Mouse (Mus musculus) heart, adult 18-20 months (tissue): ENCODE data around the gene Cacna1d. TPM values are rescaled to one million over a fixed set of nuclear protein-coding genes. Genes with fewer than 3 reads are reported as not detected.

Experiments used
- DNase-seq, 2 experiments: peaks; one replicate each; pipeline ENCODE4 v3.0.0; 2021 to 2022; ENCODE audit warnings: mixed read lengths in 1 of 2
- total RNA-seq, 2 experiments: library from RNA; stranded (reverse); gene quantifications; 2 replicates each; pipeline ENCODE4 v1.2.3; 2021

Cacna1d gene
- total RNA-seq, 2 experiments from 2014 or later, result 1.7 to 2.0 TPM

GRCm38 (mm10) chr14:30204526-30204925 is 286.7 kb downstream of the Cacna1d start:
- no peak for DNase-seq

GRCm38 (mm10) chr14:30200310-30200709 is 290.9 kb downstream of the Cacna1d start:
- no peak for DNase-seq

- DNase-seq, result no peak
Observed at GRCm38 (mm10) chr14:30198882-30199281, 292.4 kb downstream of the Cacna1d start.

GRCm38 (mm10) chr14:30198116-30198515 is 293.1 kb downstream of the Cacna1d start:
- no peak for DNase-seq

GRCm38 (mm10) chr14:30196959-30197358 is 294.3 kb downstream of the Cacna1d start:
- DNase-seq, result no peak

GRCm38 (mm10) chr14:30196235-30196634 is 295.0 kb downstream of the Cacna1d start:
- DNase-seq, result peak; percentile 38 to 55

GRCm38 (mm10) chr14:30190308-30190971 is 300.8 kb downstream of the Cacna1d start:
- DNase-seq, result no peak

GRCm38 (mm10) chr14:30185616-30186274 is 305.5 kb downstream of the Cacna1d start:
- no peak for DNase-seq

- no peak for DNase-seq
Observed at GRCm38 (mm10) chr14:30184445-30185152, 306.7 kb downstream of the Cacna1d start.

GRCm38 (mm10) chr14:30184013-30184412 is 307.2 kb downstream of the Cacna1d start:
- DNase-seq, result no peak

GRCm38 (mm10) chr14:30182624-30183524 is 308.4 kb downstream of the Cacna1d start:
- no peak for DNase-seq

- no peak for DNase-seq
Observed at GRCm38 (mm10) chr14:30178306-30178705, 312.9 kb downstream of the Cacna1d start.

- peak; percentile 49 to 61 for DNase-seq
Observed at GRCm38 (mm10) chr14:30177850-30178249, 313.4 kb downstream of the Cacna1d start.

GRCm38 (mm10) chr14:30175362-30175761 is 315.9 kb downstream of the Cacna1d start:
- DNase-seq, result no peak

- peak; percentile 14 to 24 for DNase-seq
Observed at GRCm38 (mm10) chr14:30172821-30173755, 318.2 kb downstream of the Cacna1d start.

GRCm38 (mm10) chr14:30171593-30171992 is 319.7 kb downstream of the Cacna1d start:
- DNase-seq, result no peak

GRCm38 (mm10) chr14:30171008-30171407 is 320.2 kb downstream of the Cacna1d start:
- DNase-seq, result no peak

GRCm38 (mm10) chr14:30169455-30169854 is 321.8 kb downstream of the Cacna1d start:
- DNase-seq, result no peak

- DNase-seq, result no peak
Observed at GRCm38 (mm10) chr14:30168902-30169301, 322.4 kb downstream of the Cacna1d start.

- no peak for DNase-seq
Observed at GRCm38 (mm10) chr14:30168387-30168786, 322.9 kb downstream of the Cacna1d start.

GRCm38 (mm10) chr14:30167606-30168005 is 323.6 kb downstream of the Cacna1d start:
- no peak for DNase-seq
